Mouse (Mus musculus) bone marrow macrophage, adult 2 months (primary cell): ENCODE data around the gene Med24.

Source experiments
- CTCF ChIP-seq: IDR thresholded peaks from 2 replicates; pipeline ENCODE4 v1.5.1; 2012; ENCODE audit warnings: low read depth, mild to moderate bottlenecking, low read length, moderate library complexity
- POLR2A ChIP-seq: IDR thresholded peaks from 2 replicates; pipeline ENCODE4 v1.6.1; 2012; ENCODE audit warnings: mild to moderate bottlenecking, low read depth, low read length, borderline replicate concordance

DNA sequence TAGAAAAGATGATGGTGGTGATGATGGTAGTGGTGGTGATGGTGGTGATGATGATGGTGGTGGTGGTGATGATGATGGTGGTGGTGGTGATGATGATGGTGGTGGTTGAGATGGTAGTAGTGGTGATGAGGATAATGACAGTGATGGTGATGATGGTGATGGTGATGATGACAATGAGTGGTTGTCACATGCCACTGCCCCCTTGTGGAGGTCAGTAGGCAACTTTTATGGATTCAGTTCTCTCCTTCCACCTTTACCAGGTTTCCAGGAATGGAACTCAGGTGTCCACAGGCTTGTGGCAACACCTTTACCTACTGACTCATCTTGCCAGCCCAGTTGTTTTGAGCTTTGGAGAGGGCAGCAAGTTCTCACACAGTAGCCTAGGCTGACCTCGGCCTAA lies 49.2 kb downstream of the Med24 start:
- TF ChIP-seq POLR2A (no peak), CTCF (no peak)
